Mouse (Mus musculus): ENCODE data around the gene Usp39.

GRCm38 (mm10) chr6:72392341-72392740 lies 47.4 kb upstream of the Usp39 start:
- TF ChIP-seq POLR2A (IDR thresholded peaks at IDR 0.05; ENCODE audit: borderline replicate concordance, control insufficient read depth, low read depth, low read length) (no peak), CTCF (IDR thresholded peaks at IDR 0.05; ENCODE audit: control insufficient read depth, insufficient read depth, low read length) (no peak)

Data from bone marrow, adult 2 months (tissue).